Comparison of ENCODE assay signal across 22 mouse cellular contexts in the genomic region with DNA sequence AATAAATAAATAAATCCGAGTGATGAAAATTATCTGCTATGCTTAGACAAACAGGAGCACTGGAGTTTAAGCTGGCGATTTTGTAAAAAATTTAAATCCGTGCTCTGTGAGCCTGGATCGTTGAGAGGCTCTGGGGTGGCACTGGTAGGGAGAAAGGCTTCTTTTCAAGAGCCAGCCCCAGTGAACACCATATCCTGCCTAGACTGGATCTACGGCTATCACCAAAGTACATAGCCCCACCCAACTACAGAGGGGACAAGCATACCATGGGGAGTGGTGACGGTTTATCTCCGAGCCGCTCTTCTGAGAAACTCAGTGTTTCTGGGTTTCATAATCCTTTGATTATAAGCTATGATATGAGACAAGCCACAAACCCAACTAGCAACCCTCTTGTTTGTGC.
DNase-seq lines count a peak whose midpoint lies in the region; ATAC-seq and TF ChIP-seq lines count a peak whose summit lies in the region.
"Had no signal": no experiment of that assay in that cellular context is flagged by ENCODE, and none has a peak within 500 bp of the region (broad histone marks: within the 10 kb centered on the region; RNA-seq: fewer than 3 reads in every experiment).

No protein-coding gene starts in this region.

- H3K4me3 ChIP-seq in intestine, embryonic 15.5 days (replicated peaks) = no peak overlapping the region
- no peak overlapping the region for H3K4me3 ChIP-seq in intestine, embryonic 16.5 days (ENCODE audit: low read length)
- H3K4me3 ChIP-seq in testis, adult 2 months (ENCODE audit: control insufficient read depth, low read depth, low read length) = peak overlapping the region; percentile 41
- no peak overlapping the region for H3K4me3 ChIP-seq in stomach, postnatal 0 days (ENCODE audit: low read depth, low read length)
- H3K4me3 ChIP-seq: embryonic facial prominence, embryonic 10.5 days; heart, adult 2 months; heart, embryonic 12.5 days; hindbrain, embryonic 10.5 days; hindbrain, embryonic 15.5 days had no signal

- 62% methylated on average over 8 of the region's 8 CpGs for WGBS in intestine, embryonic 15.5 days
- 63% methylated on average over 8 of the region's 8 CpGs for WGBS in intestine, embryonic 16.5 days
- WGBS in stomach, postnatal 0 days = 57% methylated on average over 8 of the region's 8 CpGs

- peak; percentile 12 for DNase-seq in CD4-positive, CD25-positive, alpha-beta regulatory T cell, adult 2 months (ENCODE audit: low read depth, low spot score)
- DNase-seq in testis, postnatal 14 days (ENCODE audit: low spot score) = no peak
- no peak for DNase-seq in stomach, postnatal 0 days (ENCODE audit: low spot score)
- no peak for DNase-seq in kidney, adult 11 months
- DNase-seq: adrenal gland, adult 8-10 months; adrenal gland, postnatal 36 days; B cell, adult 2 months; cerebellum, adult 2 months; cerebellum, postnatal 10 days; forebrain, postnatal 0 days; gastrocnemius, postnatal 14 days; heart, adult 2 months had no signal

- H3K9me3 ChIP-seq in intestine, embryonic 15.5 days = no peaks in the 10 kb centered on the region
- H3K9me3 ChIP-seq in intestine, embryonic 16.5 days (ENCODE audit: control insufficient read depth, low read length) = peaks cover 2% of the 10 kb centered on the region; the same call in 1 of the 2 replicates
- no peaks in the 10 kb centered on the region for H3K9me3 ChIP-seq in stomach, postnatal 0 days (ENCODE audit: control insufficient read depth, low read length)
- H3K9me3 ChIP-seq: embryonic facial prominence, embryonic 10.5 days; heart, embryonic 12.5 days; hindbrain, embryonic 15.5 days had no signal

- H3K9ac ChIP-seq in intestine, embryonic 15.5 days = no peak overlapping the region
- no peak overlapping the region for H3K9ac ChIP-seq in intestine, embryonic 16.5 days (ENCODE audit: low read depth, low read length)
- H3K9ac ChIP-seq in stomach, postnatal 0 days (ENCODE audit: low read length) = no peak overlapping the region
- H3K9ac ChIP-seq: forebrain, postnatal 0 days; heart, embryonic 12.5 days; hindbrain, embryonic 15.5 days had no signal

- 0 out of 2 replicates have a peak, but pooled peaks cover 4% of the 10 kb centered on the region for H3K4me1 ChIP-seq in intestine, embryonic 15.5 days (replicated peaks)
- peaks cover 3% of the 10 kb centered on the region for H3K4me1 ChIP-seq in intestine, embryonic 16.5 days (ENCODE audit: control insufficient read depth, insufficient read depth, low read length)
- H3K4me1 ChIP-seq in testis, adult 2 months (ENCODE audit: control insufficient read depth, insufficient read depth, low read length) = no peaks in the 10 kb centered on the region
- no peaks in the 10 kb centered on the region for H3K4me1 ChIP-seq in stomach, postnatal 0 days (replicated peaks; ENCODE audit: control insufficient read depth, insufficient read depth)
- H3K4me1 ChIP-seq: heart, embryonic 12.5 days had no signal

- no peak for TF ChIP-seq EP300 in stomach, postnatal 0 days (optimal IDR thresholded peaks at IDR 0.05)

- TF ChIP-seq POLR2A in testis, adult 2 months (IDR thresholded peaks at IDR 0.05; ENCODE audit: control insufficient read depth, low read depth, low read length) = no peak

- H3K36me3 ChIP-seq in intestine, embryonic 15.5 days = no peaks in the 10 kb centered on the region
- H3K36me3 ChIP-seq in intestine, embryonic 16.5 days (ENCODE audit: control insufficient read depth, insufficient read depth, low read length) = no peaks in the 10 kb centered on the region
- no peaks in the 10 kb centered on the region for H3K36me3 ChIP-seq in testis, adult 2 months (ENCODE audit: control insufficient read depth, insufficient read depth, low read length)
- H3K36me3 ChIP-seq in stomach, postnatal 0 days (ENCODE audit: control insufficient read depth, insufficient read depth, low read length) = no peaks in the 10 kb centered on the region
- H3K36me3 ChIP-seq: embryonic facial prominence, embryonic 10.5 days; heart, embryonic 12.5 days; hindbrain, embryonic 10.5 days; hindbrain, embryonic 15.5 days had no signal

- no peak overlapping the region for H3K4me2 ChIP-seq in intestine, embryonic 15.5 days (replicated peaks)
- no peak overlapping the region for H3K4me2 ChIP-seq in intestine, embryonic 16.5 days (ENCODE audit: low read depth, low read length)
- H3K4me2 ChIP-seq in stomach, postnatal 0 days (replicated peaks; ENCODE audit: low read depth) = no peak overlapping the region
- H3K4me2 ChIP-seq: heart, embryonic 12.5 days; hindbrain, embryonic 15.5 days had no signal

- H3K27me3 ChIP-seq in intestine, embryonic 15.5 days (replicated peaks) = no peaks in the 10 kb centered on the region
- no peaks in the 10 kb centered on the region for H3K27me3 ChIP-seq in intestine, embryonic 16.5 days (replicated peaks; ENCODE audit: control insufficient read depth, insufficient read depth, low read length)
- no peaks in the 10 kb centered on the region for H3K27me3 ChIP-seq in testis, adult 2 months (ENCODE audit: control insufficient read depth, insufficient read depth, low read length)
- no peaks in the 10 kb centered on the region for H3K27me3 ChIP-seq in stomach, postnatal 0 days (ENCODE audit: control insufficient read depth, insufficient read depth, low read length)
- H3K27me3 ChIP-seq: CH12.LX; heart, embryonic 12.5 days; hindbrain, embryonic 15.5 days; Patski had no signal

- no peak overlapping the region for H3K27ac ChIP-seq in intestine, embryonic 15.5 days
- no peak overlapping the region for H3K27ac ChIP-seq in intestine, embryonic 16.5 days (ENCODE audit: low read length)
- no peak overlapping the region for H3K27ac ChIP-seq in testis, adult 2 months (ENCODE audit: control insufficient read depth, insufficient read depth, low read depth, low read length)
- H3K27ac ChIP-seq in stomach, postnatal 0 days (replicated peaks) = no peak overlapping the region
- H3K27ac ChIP-seq: embryonic facial prominence, embryonic 10.5 days; heart, adult 2 months; hindbrain, embryonic 15.5 days had no signal

- no peak for ATAC-seq in CD4-positive, CD25-positive, alpha-beta regulatory T cell, adult 4 months
- peak; percentile 61; the same call in 1 of the 2 replicates for ATAC-seq in intestine, embryonic 15.5 days
- ATAC-seq in intestine, embryonic 16.5 days = no peak
- ATAC-seq in stomach, postnatal 0 days (ENCODE audit: low FRiP score, low TSS enrichment) = peak; percentile 54; the same call in 1 of the 2 replicates
- ATAC-seq: Patski had no signal

- no peak for TF ChIP-seq CTCF in testis, adult 2 months (IDR thresholded peaks at IDR 0.05; ENCODE audit: control insufficient read depth, insufficient read depth, insufficient replicate concordance, low read depth, low read length)
- no peak for TF ChIP-seq CTCF in stomach, postnatal 0 days (IDR thresholded peaks at IDR 0.05; ENCODE audit: low read depth)

Comparison
In these comparisons a context has a peak if more than half of its experiments do, and no peak if none do; other contexts are left out.
1. ATAC-seq: peak in intestine, embryonic 15.5 days (single experiment) and stomach, postnatal 0 days (single experiment); none in CD4-positive, CD25-positive, alpha-beta regulatory T cell, adult 4 months (single experiment) and intestine, embryonic 16.5 days (single experiment).